Mouse (Mus musculus): ENCODE measurements at regions not wholly inside any gene's neighbourhood (a gene's known extent, or its start where the extent isn't known, plus 50 kb on each side); places are given as distances from the start of the nearest gene placed in this dataset.

GRCm38 (mm10) chr13:82372612-82373011 is 589.7 kb downstream of the Cetn3 start:
- no peak for TF ChIP-seq POLR2A (IDR thresholded peaks at IDR 0.05; ENCODE audit: borderline replicate concordance, extremely low read depth, insufficient read depth, insufficient read length, poor library complexity, severe bottlenecking)
- TF ChIP-seq CTCF (IDR thresholded peaks at IDR 0.05; ENCODE audit: borderline replicate concordance, extremely low read depth, insufficient read depth, insufficient read length), result no peak

Data from brain, embryonic 14.5 days (tissue).